ENCODE assay signal across 28 mouse cellular contexts in genomic region chr17:45778446-45778845, GRCm38 (mm10). TPM values are rescaled to one million over a fixed set of nuclear protein-coding genes. Genes with fewer than 3 reads are reported as not detected.
DNase-seq lines count a peak whose midpoint lies in the region; ATAC-seq and TF ChIP-seq lines count a peak whose summit lies in the region.
"Had no signal": no experiment of that assay in that cellular context is flagged by ENCODE, and none has a peak within 500 bp of the region (broad histone marks: within the 10 kb centered on the region; RNA-seq: fewer than 3 reads in every experiment).

No protein-coding gene starts in this region.

- ATAC-seq in granulocyte monocyte progenitor cell, adult 5-6 weeks (replicated peaks; ENCODE audit: poor library complexity, severe bottlenecking) = no peak
- ATAC-seq: forebrain, embryonic 13.5 days; forebrain, embryonic 16.5 days; hindbrain, postnatal 0 days; inflammation-experienced regulatory T-cells, adult 6 months had no signal

- no peaks in the 10 kb centered on the region for H3K4me1 ChIP-seq in lung, adult 2 months (ENCODE audit: control insufficient read depth, insufficient read depth, low read length)
- H3K4me1 ChIP-seq: forebrain, embryonic 10.5 days; forebrain, embryonic 13.5 days had no signal

- TF ChIP-seq CTCF in lung, adult 2 months (IDR thresholded peaks at IDR 0.05; ENCODE audit: insufficient read depth, low read length) = no peak

- DNase-seq in kidney, adult 9 months = peak; percentile 22
- no peak for DNase-seq in kidney, adult 11 months
- peak; percentile 31 for DNase-seq in lung, postnatal 25 days (ENCODE audit: low spot score)
- DNase-seq in lung, adult 2 months = no peak
- DNase-seq in Muller cell, postnatal 12 days (ENCODE audit: inconsistent ontology term) = peak; percentile 82
- peak; percentile 58 for DNase-seq in adipocyte (ENCODE audit: low spot score)
- DNase-seq: adrenal gland, adult 8-10 months; adrenal gland, postnatal 25 days; cerebellum, adult 11-12 months; cerebellum, adult 9-10 months; cerebellum, postnatal 14 days; gastrocnemius, postnatal 25 days; heart, adult 2 months; heart, postnatal 14 days; heart, postnatal 4 days had no signal

- whole genome bisulfite sequencing in lung, adult 2 months = 43% methylated on average over 4 of the region's 4 CpGs

- no peak for TF ChIP-seq POLR2A in lung, adult 2 months (IDR thresholded peaks at IDR 0.05; ENCODE audit: borderline replicate concordance, extremely low read depth, low read depth, low read length)

- no peak overlapping the region for H3K4me3 ChIP-seq in lung, adult 2 months (replicated peaks; ENCODE audit: extremely low read depth, low read depth, low read length)
- H3K4me3 ChIP-seq: forebrain, embryonic 10.5 days; forebrain, embryonic 13.5 days; heart, adult 2 months; heart, embryonic 10.5 days; heart, embryonic 13.5 days had no signal

RNA-seq across cellular contexts. Expression of gene 1600014C23Rik, which starts 44.8 kb away (rescaled TPM):
- polyA plus RNA-seq in lung, adult 2 months (2012; rRNA removed) = not detected in 2 replicates
- total RNA-seq in granulocyte monocyte progenitor cell, adult 5-6 weeks (2014; fragmentation: Nextera tagmentation) = not detected in 2 replicates
- not detected in 2 replicates for total RNA-seq in granulocyte monocyte progenitor cell, adult 5-6 weeks (2017)
- total RNA-seq: adrenal gland, adult 8-10 months; adrenal gland, postnatal 25 days; ES-E14; gastrocnemius, adult 18-20 months; gastrocnemius, postnatal 25 days; hindbrain, postnatal 0 days had no signal
- polyA plus RNA-seq: embryonic facial prominence, embryonic 11.5 days; embryonic facial prominence, embryonic 14.5 days; forebrain, embryonic 10.5 days; heart, adult 2 months; heart, embryonic 10.5 days; hindbrain, embryonic 14.5 days; inflammation-experienced regulatory T-cells, adult 6 months had no signal

Comparison
In these comparisons a context has a peak if more than half of its experiments do, and no peak if none do; other contexts are left out.
1. DNase-seq: peak in kidney, adult 9 months (single experiment), lung, postnatal 25 days (single experiment), Muller cell, postnatal 12 days (single experiment) and adipocyte (single experiment); none in kidney, adult 11 months (single experiment) and lung, adult 2 months (single experiment).